Mouse (Mus musculus): Measurements from ENCODE around the gene Cpne6. TPM values are rescaled to one million over a fixed set of nuclear protein-coding genes. Genes with fewer than 3 reads are reported as not detected.

The Cpne6 gene
- total RNA-seq (2022) = under 1 TPM; 0.09 to 0.35 (median 0.27) TPM

GRCm38 (mm10) chr14:55510125-55510731, at the start of gene Cpne6:
Cpne6 (plus strand) TSS chr14:55510445.
- DNase-seq = no peak

- DNase-seq = no peak
Observed at GRCm38 (mm10) chr14:55461757-55462156, 48.5 kb upstream of the Cpne6 start.

- DNase-seq = no peak
Observed at GRCm38 (mm10) chr14:55466481-55466880, 43.8 kb upstream of the Cpne6 start.

GRCm38 (mm10) chr14:55467108-55467507, 43.1 kb upstream of the Cpne6 start:
- no peak for DNase-seq

- DNase-seq = no peak
Observed at GRCm38 (mm10) chr14:55468301-55468741, 41.9 kb upstream of the Cpne6 start.

DNA sequence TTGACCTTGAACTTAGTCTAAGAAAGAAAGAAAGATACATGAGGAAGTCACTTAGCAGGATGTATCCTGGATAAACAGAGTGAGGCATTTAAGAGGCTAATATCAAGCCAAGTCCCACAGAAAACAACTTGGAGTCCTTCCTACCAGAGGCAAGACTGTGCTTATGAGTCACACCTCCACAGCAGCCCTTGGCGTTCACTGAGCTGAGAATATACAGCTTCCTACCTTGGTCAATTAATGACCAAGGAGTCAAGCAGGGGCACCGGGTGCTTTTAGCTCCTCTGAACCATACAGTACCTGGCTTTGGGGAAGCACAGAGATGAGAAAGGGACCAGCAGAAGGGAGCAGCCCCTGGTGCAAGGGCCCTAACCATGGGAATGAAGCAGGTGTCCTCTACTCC, 41.2 kb upstream of the Cpne6 start:
- DNase-seq = no peak

GRCm38 (mm10) chr14:55469821-55470220, 40.4 kb upstream of the Cpne6 start:
- no peak for DNase-seq

DNA sequence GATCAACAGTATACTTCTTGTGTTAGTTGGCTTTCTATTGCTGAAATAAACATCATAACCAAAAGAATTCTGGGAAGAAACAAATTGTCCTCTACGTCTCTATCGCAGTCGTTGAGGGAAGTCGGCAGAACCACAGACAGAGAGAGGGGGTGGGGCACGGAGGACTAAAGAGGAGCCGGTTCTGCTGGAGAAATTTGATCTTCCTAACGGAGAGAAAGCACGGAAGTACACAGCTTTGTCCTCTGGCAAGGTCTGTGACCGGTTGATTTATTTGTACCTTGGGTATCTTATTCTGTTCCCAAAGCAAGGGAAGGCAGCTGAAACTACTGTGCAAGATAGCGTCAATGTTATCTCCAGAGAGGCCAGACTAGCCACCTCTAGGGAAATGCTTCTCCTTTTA, 39.4 kb upstream of the Cpne6 start:
- no peak for DNase-seq

GRCm38 (mm10) chr14:55475654-55476053, 34.6 kb upstream of the Cpne6 start:
- DNase-seq = no peak

- no peak for DNase-seq
Observed at GRCm38 (mm10) chr14:55477421-55477820, 32.8 kb upstream of the Cpne6 start.

- no peak for DNase-seq
Observed at GRCm38 (mm10) chr14:55477829-55478228, 32.4 kb upstream of the Cpne6 start.

DNA sequence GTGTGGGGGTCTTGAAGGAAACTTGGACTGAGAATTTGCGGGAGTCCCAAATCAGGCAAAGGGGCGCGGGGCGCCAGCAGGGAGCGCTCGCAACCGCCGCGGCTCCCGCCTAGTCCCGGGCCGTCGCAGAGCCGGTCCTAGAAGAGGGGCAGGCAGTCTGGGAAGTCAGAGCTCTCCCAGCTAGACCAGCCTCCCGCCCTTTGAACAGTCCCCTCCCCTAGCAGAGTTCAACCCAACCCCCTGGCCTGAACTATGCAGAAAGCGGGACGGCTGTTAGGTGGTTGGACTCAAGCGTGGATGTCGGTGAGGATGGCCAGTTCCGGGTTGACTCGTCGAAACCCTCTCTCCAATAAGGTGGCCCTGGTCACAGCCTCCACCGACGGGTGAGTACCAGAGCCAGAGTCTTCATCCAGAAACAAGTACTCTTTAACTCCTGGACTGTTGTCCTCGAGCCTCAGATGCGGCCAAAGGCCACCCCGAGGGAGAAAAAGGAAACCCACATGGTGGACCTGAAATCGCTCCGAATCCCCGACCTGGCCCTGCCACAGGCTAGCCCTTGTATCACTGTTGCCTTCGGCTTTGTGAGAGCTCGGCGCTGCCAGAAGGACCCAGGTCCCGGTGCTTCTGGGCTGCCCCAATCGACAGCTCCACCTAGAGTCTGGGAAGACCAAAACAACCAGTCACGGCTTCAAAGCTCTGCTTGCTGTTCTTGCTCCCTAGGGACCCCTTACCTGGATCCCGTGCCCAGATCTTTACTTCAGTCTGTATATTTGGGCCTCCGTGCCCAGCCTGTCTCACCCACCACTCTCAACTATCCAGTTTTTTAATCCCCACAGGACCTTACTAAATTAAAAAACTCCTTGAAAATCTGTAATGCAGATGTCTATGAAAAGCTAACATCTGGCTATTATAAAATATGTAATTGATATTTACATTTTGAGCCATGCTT, 31.3 kb upstream of the Cpne6 start, which contains the start of gene Dhrs4:
Gene Dhrs4, plus strand, starts transcription at position 108 of the 949 bp plus-strand sequence.
- DNase-seq = peak; percentile 69

GRCm38 (mm10) chr14:55479629-55480028, 30.6 kb upstream of the Cpne6 start:
- no peak for DNase-seq

- DNase-seq = no peak
Observed at GRCm38 (mm10) chr14:55484430-55485085, 25.7 kb upstream of the Cpne6 start.

DNA sequence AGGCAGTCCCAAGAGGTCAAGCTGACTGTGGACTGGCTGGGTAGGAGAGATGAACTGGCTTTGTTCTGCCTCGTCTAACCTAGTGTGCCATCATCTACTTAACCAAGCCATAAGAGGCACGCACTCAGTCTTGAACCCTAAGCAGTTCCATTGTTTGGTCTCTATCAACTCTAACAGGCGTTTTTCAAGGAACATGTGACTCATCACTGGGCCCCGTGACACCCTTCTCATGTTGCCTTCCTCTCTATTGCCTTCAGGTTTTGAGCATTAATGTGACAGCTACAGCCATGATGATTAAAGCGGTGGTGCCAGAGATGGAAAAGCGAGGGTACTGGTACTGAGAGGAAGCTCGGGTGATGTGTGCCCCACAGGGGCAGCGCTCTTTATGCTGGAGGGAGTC, 23.4 kb upstream of the Cpne6 start:
- DNase-seq = no peak

DNA sequence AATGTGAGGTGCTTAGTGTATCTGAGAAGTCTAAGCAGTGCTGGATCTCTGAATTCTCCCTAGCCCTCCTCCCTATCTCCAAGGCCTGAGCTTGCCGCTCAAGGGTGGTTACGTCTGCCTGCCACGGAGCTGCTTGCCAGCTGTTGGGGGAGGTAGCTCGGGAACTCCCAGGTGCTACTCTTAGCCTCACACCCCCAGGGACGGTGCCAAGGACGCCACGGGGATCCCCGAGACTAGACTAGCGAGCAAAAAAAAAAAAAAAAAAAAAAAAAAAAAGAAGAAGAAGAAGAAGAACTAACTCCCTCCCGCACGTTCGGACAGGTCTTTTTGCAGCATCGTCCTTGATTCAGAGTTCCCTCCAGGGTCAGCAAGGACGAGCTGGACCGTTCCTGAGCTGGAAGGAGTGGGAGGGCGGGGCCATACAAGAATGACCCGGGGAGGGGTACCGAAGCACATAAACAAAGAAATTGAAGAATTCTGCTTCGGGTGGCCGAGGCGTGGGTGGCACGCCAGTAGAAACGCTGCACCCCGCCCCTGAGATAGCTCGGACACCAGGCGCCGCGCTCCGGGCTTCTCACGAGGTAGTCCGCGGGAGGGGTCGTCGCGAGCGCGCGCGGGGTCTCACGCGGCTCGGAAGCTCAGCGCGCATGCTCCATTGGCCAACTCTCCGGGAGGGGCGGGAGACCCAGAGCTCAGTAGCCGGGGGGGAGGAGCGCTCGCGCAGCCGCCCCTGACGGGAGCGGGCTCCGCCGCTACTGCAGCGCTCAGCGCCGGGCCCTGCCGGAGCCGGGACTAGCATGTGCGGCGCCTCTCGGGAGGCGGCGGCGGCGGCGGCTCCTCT, 19.7 kb upstream of the Cpne6 start, which contains the start of gene Carmil3:
Gene Carmil3, plus strand, starts transcription at position 291 of the 841 bp plus-strand sequence.
- peak; percentile 23 for DNase-seq

- peak; percentile 41 for DNase-seq
Observed at GRCm38 (mm10) chr14:55491291-55491833, 18.9 kb upstream of the Cpne6 start.

- DNase-seq = no peak
Observed at GRCm38 (mm10) chr14:55492103-55492502, 18.1 kb upstream of the Cpne6 start.

DNA sequence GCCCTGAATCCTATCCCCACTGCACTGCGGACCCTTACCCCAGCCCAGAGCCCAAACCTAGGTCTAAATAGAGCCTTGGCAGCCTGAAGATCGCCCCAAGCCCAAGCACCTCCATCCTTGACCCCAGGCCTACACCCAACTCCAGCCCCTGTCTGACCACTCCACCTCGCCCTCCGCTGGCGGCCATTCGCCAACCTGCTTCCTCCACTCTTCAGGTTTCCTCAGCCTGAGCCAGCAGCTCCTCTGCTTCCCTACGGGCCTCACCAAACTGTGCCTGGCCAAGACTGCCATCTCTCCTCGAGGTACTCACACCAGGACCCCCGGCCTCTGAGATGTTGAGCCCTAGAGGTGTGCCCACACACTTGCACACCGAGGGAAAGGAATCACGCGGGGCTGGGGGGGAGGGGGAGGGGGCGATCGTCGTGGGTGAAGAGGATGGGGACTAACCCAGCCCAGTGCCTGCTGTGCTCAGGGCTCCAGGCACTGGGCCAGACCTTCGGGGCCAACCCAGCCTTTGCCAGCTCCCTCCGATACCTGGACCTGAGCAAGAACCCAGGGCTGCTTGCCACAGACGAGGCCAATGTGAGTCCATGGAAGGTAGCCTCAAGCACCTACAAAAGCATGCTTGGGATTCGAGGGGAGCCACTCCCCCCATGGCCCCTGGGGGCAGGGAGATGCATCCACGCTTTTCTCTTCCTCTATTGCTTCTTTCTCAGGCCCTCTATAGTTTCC, 14.6 kb upstream of the Cpne6 start:
- DNase-seq = no peak

GRCm38 (mm10) chr14:55496761-55497448, 13.3 kb upstream of the Cpne6 start:
- no peak for DNase-seq

All from adrenal gland, adult 8-10 months (tissue).